Mouse (Mus musculus) cerebellum, adult 2 months (tissue): Measurements from ENCODE around the gene Gm8947.

Source experiments
- CTCF ChIP-seq: fragments of 200-500 bp; IDR thresholded peaks from 2 replicates; pipeline ENCODE4 v1.5.1; 2011; ENCODE audit warnings: low read depth, mild to moderate bottlenecking, control low read depth, low read length, moderate library complexity, borderline replicate concordance; ENCODE audit not compliant: insufficient read depth
- POLR2A ChIP-seq: fragments of 200-500 bp; IDR thresholded peaks from 2 replicates; pipeline ENCODE4 v1.6.1; 2011; ENCODE audit warnings: low read length, control low read depth, borderline replicate concordance; ENCODE audit not compliant: insufficient read depth

GRCm38 (mm10) chr1:151166031-151166430 is 26.1 kb upstream of the Gm8947 start:
- TF ChIP-seq CTCF = no peak
- TF ChIP-seq POLR2A = no peak
